In genomic region chr17:8242186-8242585, GRCm38 (mm10) we compare ENCODE assay signal across 29 mouse cellular contexts. TPM values are rescaled to one million over a fixed set of nuclear protein-coding genes. Genes with fewer than 3 reads are reported as not detected.
DNase-seq lines count a peak whose midpoint lies in the region; ATAC-seq and TF ChIP-seq lines count a peak whose summit lies in the region.
"Had no signal": no experiment of that assay in that cellular context is flagged by ENCODE, and none has a peak within 500 bp of the region (broad histone marks: within the 10 kb centered on the region; RNA-seq: fewer than 3 reads in every experiment).

No protein-coding gene starts in this region.

- TF ChIP-seq CTCF in liver, adult 2 months (IDR thresholded peaks at IDR 0.05; ENCODE audit: low read depth, low read length) = no peak

- 52% methylated on average over 11 of the region's 11 CpGs for WGBS in liver, adult 2 months
- WGBS in intestine, embryonic 16.5 days = 82% methylated on average over 11 of the region's 11 CpGs

- TF ChIP-seq POLR2A in liver, adult 2 months (IDR thresholded peaks at IDR 0.05; ENCODE audit: extremely low read depth, insufficient read depth, low read length) = no peak

- no peaks in the 10 kb centered on the region for H3K27me3 ChIP-seq in liver, adult 2 months (ENCODE audit: control insufficient read depth, insufficient read depth, low read length)
- no peaks in the 10 kb centered on the region for H3K27me3 ChIP-seq in intestine, embryonic 16.5 days (replicated peaks; ENCODE audit: control insufficient read depth, insufficient read depth, low read length)
- H3K27me3 ChIP-seq: embryonic facial prominence, embryonic 12.5 days; embryonic facial prominence, embryonic 15.5 days; hindbrain, embryonic 13.5 days had no signal

- ATAC-seq in CD4-positive, CD25-positive, alpha-beta regulatory T cell, adult 4 months = peak; percentile 38
- ATAC-seq in activated CD4-positive, CD25-positive, alpha-beta regulatory T cell, adult 4 months = peak; percentile 34
- no peak for ATAC-seq in intestine, embryonic 16.5 days
- ATAC-seq: forebrain, embryonic 14.5 days; forebrain, postnatal 0 days; hindbrain, embryonic 16.5 days had no signal

- no peaks in the 10 kb centered on the region for H3K4me1 ChIP-seq in liver, adult 2 months (ENCODE audit: control insufficient read depth, insufficient read depth, low read length)
- no peaks in the 10 kb centered on the region for H3K4me1 ChIP-seq in intestine, embryonic 16.5 days (ENCODE audit: control insufficient read depth, insufficient read depth, low read length)
- H3K4me1 ChIP-seq: embryonic facial prominence, embryonic 12.5 days; embryonic facial prominence, embryonic 15.5 days; heart, embryonic 12.5 days; heart, embryonic 15.5 days; hindbrain, embryonic 13.5 days had no signal

- no peaks in the 10 kb centered on the region for H3K9me3 ChIP-seq in intestine, embryonic 16.5 days (ENCODE audit: control insufficient read depth, low read length)
- H3K9me3 ChIP-seq: embryonic facial prominence, embryonic 12.5 days; embryonic facial prominence, embryonic 15.5 days; heart, embryonic 12.5 days; heart, embryonic 15.5 days; hindbrain, embryonic 10.5 days; hindbrain, embryonic 13.5 days had no signal

- no peaks in the 10 kb centered on the region for H3K79me2 ChIP-seq in liver, adult 2 months (ENCODE audit: control insufficient read depth, insufficient read depth, low read length)

- H3K4me3 ChIP-seq in liver, adult 2 months (ENCODE audit: insufficient read depth, low read depth, low read length) = no peak overlapping the region
- no peak overlapping the region for H3K4me3 ChIP-seq in intestine, embryonic 16.5 days (ENCODE audit: low read length)
- H3K4me3 ChIP-seq: embryonic facial prominence, embryonic 12.5 days; embryonic facial prominence, embryonic 15.5 days; heart, embryonic 12.5 days; heart, embryonic 15.5 days; hindbrain, embryonic 10.5 days; hindbrain, embryonic 13.5 days had no signal

- H3K27ac ChIP-seq in liver, adult 2 months (replicated peaks; ENCODE audit: insufficient read depth, low read depth, low read length) = no peak overlapping the region
- no peak overlapping the region for H3K27ac ChIP-seq in intestine, embryonic 16.5 days (ENCODE audit: low read length)
- H3K27ac ChIP-seq: embryonic facial prominence, embryonic 12.5 days; embryonic facial prominence, embryonic 15.5 days; heart, embryonic 15.5 days; hindbrain, embryonic 10.5 days; hindbrain, embryonic 13.5 days had no signal

- peak; percentile 16 for DNase-seq in liver, adult 2 months (ENCODE audit: extremely low read depth, low read depth, low spot score)
- DNase-seq in liver = no peak
- DNase-seq in cerebellum, adult 11-12 months = no peak
- DNase-seq: adrenal gland, postnatal 10 days; adrenal gland, postnatal 36 days; cerebellum, adult 2 months; cerebellum, adult 9-11 months; cerebellum, postnatal 25 days; forebrain, postnatal 0 days; gastrocnemius, postnatal 25 days; heart, adult 18-20 months; heart, postnatal 10 days; heart, postnatal 36 days had no signal

- no peaks in the 10 kb centered on the region for H3K36me3 ChIP-seq in liver, adult 2 months (ENCODE audit: control insufficient read depth, insufficient read depth, low read length)
- no peaks in the 10 kb centered on the region for H3K36me3 ChIP-seq in intestine, embryonic 16.5 days (ENCODE audit: control insufficient read depth, insufficient read depth, low read length)
- H3K36me3 ChIP-seq: embryonic facial prominence, embryonic 12.5 days; embryonic facial prominence, embryonic 15.5 days; heart, embryonic 12.5 days; heart, embryonic 15.5 days; hindbrain, embryonic 10.5 days; hindbrain, embryonic 13.5 days had no signal

- H3K9ac ChIP-seq in liver, adult 2 months (ENCODE audit: low read depth, low read length) = no peak overlapping the region
- no peak overlapping the region for H3K9ac ChIP-seq in intestine, embryonic 16.5 days (ENCODE audit: low read depth, low read length)
- H3K9ac ChIP-seq: embryonic facial prominence, embryonic 12.5 days; embryonic facial prominence, embryonic 15.5 days; forebrain, postnatal 0 days; heart, embryonic 12.5 days; heart, embryonic 15.5 days; hindbrain, embryonic 13.5 days had no signal

- H3K4me2 ChIP-seq in intestine, embryonic 16.5 days (ENCODE audit: low read depth, low read length) = no peak overlapping the region
- H3K4me2 ChIP-seq: embryonic facial prominence, embryonic 12.5 days; embryonic facial prominence, embryonic 15.5 days; heart, embryonic 12.5 days; heart, embryonic 15.5 days; hindbrain, embryonic 13.5 days had no signal

RNA-seq across cellular contexts. Expression of gene Ccr6, which starts 6.3 kb away (rescaled TPM):
- total RNA-seq in liver, adult 2 months (2014; rRNA removed) = 0.60 TPM in 1 of 2 replicates, not detected in the other
- 0.17 and 0.20 TPM in 2 replicates for polyA plus RNA-seq in liver, adult 2 months (2012; rRNA removed)
- polyA plus RNA-seq in CD4-positive, CD25-positive, alpha-beta regulatory T cell, adult 4 months (2017; shearing (Covaris generic)) = 100 to 1,000 TPM in 1 of 2 experiments, 10 to 100 TPM in 1; 90.4 to 125 TPM
- polyA plus RNA-seq in activated CD4-positive, CD25-positive, alpha-beta regulatory T cell, adult 4 months (2017; shearing (Covaris generic)) = 10 to 100 TPM; 90.9 to 94.0 TPM
- polyA plus RNA-seq in intestine, embryonic 16.5 days (2015; fragmentation: Nextera tagmentation; extraction: Ambion mirVana) = 0.75 and 0.78 TPM in 2 replicates
- total RNA-seq: adrenal gland, postnatal 36 days; common myeloid progenitor, adult 5-6 weeks; forebrain, postnatal 0 days; gastrocnemius, adult 8-10 months; gastrocnemius, postnatal 25 days; heart, postnatal 10 days; heart, postnatal 36 days; MEL had no signal
- polyA plus RNA-seq: C2C12; cerebellum, adult 2 months; embryonic facial prominence, embryonic 12.5 days; embryonic facial prominence, embryonic 15.5 days; forebrain, embryonic 11.5 days; forebrain, embryonic 14.5 days; forebrain, postnatal 0 days; heart, embryonic 12.5 days; hindbrain, embryonic 10.5 days; hindbrain, embryonic 13.5 days; hindbrain, embryonic 16.5 days had no signal

RNA-seq across cellular contexts. Expression of gene Mpc1, which starts 40.5 kb away (rescaled TPM):
- 690 and 762 TPM in 2 replicates for total RNA-seq in liver, adult 2 months (2014; rRNA removed)
- polyA plus RNA-seq in liver, adult 2 months (2012; rRNA removed) = 305 and 352 TPM in 2 replicates
- 100 to 1,000 TPM; 183 to 184 TPM for polyA plus RNA-seq in CD4-positive, CD25-positive, alpha-beta regulatory T cell, adult 4 months (2017; shearing (Covaris generic))
- 100 to 1,000 TPM; 223 to 231 TPM for polyA plus RNA-seq in activated CD4-positive, CD25-positive, alpha-beta regulatory T cell, adult 4 months (2017; shearing (Covaris generic))
- polyA plus RNA-seq in intestine, embryonic 16.5 days (2015; fragmentation: Nextera tagmentation; extraction: Ambion mirVana) = 223 and 235 TPM in 2 replicates

Comparison
In these comparisons a context has a peak if more than half of its experiments do, and no peak if none do; other contexts are left out.
1. RNA of gene Ccr6, which starts 6.3 kb away (polyA plus RNA-seq): 90.4 to 125 TPM in CD4-positive, CD25-positive, alpha-beta regulatory T cell, adult 4 months and 90.9 to 94.0 TPM in activated CD4-positive, CD25-positive, alpha-beta regulatory T cell, adult 4 months; 0.75 to 0.78 TPM in intestine, embryonic 16.5 days and 0.17 to 0.20 TPM in liver, adult 2 months; every median in the first group is over 10 times any median in the second.